Mouse (Mus musculus) left cerebral cortex, postnatal 10 days (tissue): ENCODE data around the gene Gm49337. TPM values are rescaled to one million over a fixed set of nuclear protein-coding genes. Genes with fewer than 3 reads are reported as not detected.

Experiments
- DNase-seq, 2 experiments: peaks; one replicate each; pipeline ENCODE4 v3.0.0; 2021 to 2022; ENCODE audit warnings: low spot score in 2 of 2, mixed read lengths in 1 of 2; ENCODE audit errors: extremely low spot score in 1 of 2
- intact Hi-C: fragments of 180-260 bp; cut with DNase I; formaldehyde crosslinking; loops from one replicate; pipeline ENCODE4 v1.15.1; 2025
- total RNA-seq, 2 experiments: library from RNA; stranded (reverse); gene quantifications; 2 replicates each; pipeline ENCODE4 v1.2.3; 2021

The Gm49337 gene
- total RNA-seq, 2 experiments from 2014 or later, result not detected

DNA sequence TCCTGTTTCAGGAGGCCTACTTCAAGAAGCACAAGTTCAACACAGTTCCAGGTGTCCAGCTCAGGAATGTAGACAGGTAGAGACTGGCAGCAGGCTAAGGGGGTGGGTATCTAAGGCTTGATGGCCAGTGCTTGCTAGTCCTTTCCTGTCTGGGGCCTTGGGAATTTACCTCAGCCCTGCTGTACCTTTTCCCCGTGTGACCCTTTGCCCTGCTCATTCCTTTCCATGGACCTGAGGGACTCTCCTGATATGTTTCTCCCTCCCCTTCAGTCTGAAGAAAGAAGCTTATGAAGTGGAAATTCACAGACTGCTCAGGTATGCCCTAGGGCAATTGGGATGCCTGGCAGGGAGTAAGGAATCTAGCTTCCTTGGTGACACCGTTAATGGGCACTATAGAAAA lies 15.3 kb upstream of the Gm49337 start:
- no peak for DNase-seq
- intact Hi-C loops, result no loop called here

DNA sequence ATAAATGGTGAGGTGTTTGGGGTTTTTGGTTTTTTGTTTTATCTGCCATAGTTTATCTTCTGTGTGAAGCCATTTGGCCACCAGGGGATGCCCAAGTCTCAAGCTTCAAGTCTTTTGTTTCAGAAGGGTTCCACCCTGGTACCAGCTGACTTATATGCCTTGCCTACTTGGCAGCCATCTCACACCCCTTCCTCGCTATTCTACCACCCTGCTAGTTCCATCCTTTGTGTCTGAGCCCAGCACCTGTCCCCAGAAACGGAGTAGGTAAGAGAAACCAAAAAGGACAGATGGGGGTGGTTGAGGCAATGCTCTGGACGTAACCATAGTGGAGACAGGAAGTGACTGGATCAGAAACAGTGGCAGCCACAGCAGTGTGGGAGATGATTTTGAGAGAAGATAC lies 13.3 kb upstream of the Gm49337 start:
- intact Hi-C loops, result loop anchor here (10.0 kb wide), 1 partner anchor 145 kb away; no protein-coding TSS in a partner anchor
- DNase-seq, result peak; percentile 41 to 65

DNA sequence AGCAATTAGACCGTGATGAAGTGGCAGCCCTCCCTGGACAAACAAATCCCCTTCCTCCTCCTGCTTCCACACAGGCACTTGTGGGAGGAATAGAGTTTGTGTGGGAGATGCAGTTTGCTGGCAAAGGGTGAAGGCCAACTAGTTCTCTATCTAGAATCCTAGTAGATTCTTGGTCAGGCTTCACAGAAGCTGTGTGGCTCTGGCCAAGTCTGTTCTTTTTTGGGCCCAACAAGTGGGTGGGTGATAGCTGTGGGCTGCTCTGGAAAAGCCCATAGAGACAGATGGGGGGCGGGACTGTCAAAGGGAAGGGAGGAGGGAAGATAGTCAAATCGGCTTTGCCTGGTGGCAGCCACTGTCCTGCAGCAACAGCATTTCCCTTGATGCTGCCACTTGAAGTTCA lies 12.4 kb upstream of the Gm49337 start:
- intact Hi-C loops, result loop anchor here (10.0 kb wide), 1 partner anchor 144 kb away; no protein-coding TSS in a partner anchor
- peak; percentile 72 to 73 for DNase-seq

DNA sequence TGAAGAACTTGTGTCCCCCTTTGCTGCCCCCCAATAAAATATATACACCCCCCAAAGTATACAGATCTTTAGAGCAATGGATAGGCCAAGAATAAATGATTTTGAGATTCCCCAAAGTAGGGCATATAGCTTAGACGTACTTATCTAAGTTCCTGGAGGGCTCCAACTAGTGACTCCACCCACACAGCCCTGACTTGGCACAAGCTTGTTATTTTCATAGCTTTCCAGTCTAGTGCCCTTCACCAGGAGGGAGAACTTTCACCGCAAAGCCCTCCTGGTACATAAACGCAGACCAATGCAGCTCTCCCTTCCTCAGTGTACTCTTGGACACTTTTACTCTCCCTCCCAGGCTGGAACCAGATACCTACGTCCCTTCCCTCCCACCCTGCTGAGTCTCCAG lies 11.0 kb upstream of the Gm49337 start:
- intact Hi-C loops, result loop anchor here (10.0 kb wide), 1 partner anchor 143 kb away; no protein-coding TSS in a partner anchor
- no peak for DNase-seq

DNA sequence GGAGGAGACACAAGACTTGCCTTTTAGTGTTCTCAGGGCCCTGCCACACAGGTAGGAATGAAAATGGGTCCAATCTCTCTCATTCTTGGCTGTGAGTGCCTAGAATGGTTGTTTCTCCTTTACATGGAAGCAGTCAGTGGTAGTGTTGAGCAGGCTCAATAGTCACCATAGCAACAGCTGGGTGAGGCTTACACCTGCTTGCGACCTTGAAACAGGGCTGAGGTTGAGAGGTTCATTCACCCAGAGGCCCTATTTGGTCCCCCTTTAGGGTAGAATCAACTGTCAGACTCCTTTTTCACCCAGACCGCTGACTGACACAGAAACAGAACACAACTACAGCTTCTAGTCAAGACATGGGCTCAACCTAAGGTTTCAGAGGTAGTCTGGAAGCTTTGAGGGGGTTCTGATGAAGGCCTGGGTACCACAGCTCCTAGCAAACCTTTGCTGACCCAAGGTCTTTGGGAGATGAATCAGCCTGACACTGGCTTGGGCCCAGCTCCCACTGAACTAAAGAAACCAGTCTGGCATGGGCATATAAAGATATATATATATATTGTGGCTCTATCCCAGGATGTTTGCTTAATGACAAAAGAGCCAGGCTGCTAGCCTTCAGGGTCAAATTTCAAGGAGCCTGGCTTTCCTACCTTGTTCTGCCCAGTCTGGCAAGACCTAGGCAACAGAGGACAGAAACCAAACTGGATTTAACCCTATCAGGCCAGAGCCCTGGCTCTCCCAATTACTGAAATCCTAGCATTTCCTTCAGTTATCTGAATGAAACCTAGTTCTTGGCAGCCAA lies 8.2 kb upstream of the Gm49337 start:
- DNase-seq, result no peak
- intact Hi-C loops, result loop anchor here (10.0 kb wide), 1 partner anchor 140 kb away; no protein-coding TSS in a partner anchor

DNA sequence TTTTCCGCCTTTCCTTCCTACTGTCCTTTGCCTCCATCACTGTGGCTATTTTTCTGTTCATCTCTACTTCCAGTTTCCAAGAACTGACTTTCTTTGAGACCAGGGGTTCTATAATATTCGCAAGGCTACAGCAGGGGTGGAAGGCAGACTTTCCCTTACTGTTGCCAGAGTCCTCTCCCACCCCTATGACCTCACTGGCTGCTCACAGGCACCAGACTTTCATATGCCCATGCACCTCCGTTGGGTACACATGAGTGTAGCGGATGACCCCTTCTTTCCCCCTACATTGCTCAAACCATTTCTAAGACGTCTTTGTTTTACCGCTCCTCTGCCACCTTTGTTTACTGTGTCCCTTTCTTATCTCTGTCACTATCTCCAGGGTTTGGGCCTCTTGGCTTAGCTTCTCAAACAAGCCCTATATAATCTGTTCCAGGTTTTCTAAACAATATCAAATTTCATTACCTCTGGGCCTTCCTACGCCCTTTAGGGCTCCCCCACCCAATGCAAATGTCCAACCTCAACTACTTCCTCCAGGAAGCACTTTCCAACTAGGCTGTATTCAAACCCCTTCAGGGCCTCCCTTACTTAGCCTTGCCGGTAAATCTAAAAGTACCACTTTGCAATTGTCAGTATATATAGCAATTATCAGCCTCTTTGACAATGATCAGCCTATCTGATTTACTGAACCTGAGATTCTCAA lies 7.3 kb upstream of the Gm49337 start:
- intact Hi-C loops, result loop anchor here (10.0 kb wide), 1 partner anchor 139 kb away; no protein-coding TSS in a partner anchor
- no peak for DNase-seq

DNA sequence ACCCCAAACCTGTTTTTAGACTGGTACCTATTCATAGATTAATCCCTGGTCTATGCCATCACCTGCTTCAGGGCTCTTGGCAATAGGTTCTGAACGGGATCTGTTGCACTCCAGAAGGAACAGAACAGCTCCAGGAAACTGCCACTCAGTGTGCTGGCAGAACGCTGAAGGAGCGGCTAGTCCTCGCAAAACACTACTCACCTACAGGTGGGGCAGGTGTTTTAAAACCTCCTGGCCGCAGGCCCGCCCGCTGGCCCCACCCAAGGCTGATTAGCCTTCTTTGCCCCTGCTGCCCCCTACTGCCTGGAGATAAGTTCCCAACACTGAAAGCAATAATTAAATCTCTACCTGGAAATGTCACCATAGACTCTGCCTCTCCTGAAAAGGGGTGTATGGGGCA lies 5.8 kb upstream of the Gm49337 start, which contains the start of gene Tspan1:
TSS of gene Tspan1 (minus strand) at position 198 of the 400 bp plus-strand sequence.
- intact Hi-C loops, result loop anchor here (10.0 kb wide), 1 partner anchor 137 kb away; no protein-coding TSS in a partner anchor
- no peak for DNase-seq

DNA sequence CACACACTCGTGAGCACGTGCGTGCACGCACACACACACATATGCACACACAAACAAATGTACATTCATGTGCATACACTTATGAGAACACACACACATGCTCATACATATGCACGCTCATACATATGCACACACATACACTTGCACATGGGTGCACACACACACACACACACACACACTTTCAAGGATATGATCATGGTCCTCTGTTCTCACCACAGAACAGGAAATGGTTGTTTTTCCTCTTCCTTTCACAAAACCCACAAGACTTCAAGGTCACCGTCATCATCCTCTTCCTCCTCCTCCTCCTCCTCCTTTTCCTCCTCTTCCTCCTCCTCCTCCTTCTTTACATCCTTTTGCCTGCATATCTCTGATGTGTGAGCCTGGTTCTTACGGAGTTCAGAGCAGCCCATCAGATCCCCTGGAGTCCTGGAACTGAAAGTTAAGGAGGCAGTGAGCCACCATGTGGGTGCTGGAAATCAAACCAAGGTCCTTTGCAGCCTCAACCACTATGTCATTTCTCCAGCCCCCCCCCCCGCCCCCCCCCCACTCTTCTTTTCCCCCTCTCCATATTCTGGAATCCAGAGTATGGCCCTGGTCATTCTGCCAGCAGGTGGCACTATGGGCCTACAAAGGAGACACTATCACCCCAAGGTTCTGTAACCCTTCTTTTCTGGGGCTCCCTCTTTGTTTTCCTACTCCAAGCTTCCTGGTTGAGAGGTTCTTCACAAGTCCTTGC lies 4.4 kb upstream of the Gm49337 start:
- DNase-seq, result peak; percentile 62 to 87
- intact Hi-C loops, result loop anchor here (10.0 kb wide), 1 partner anchor 136 kb away; no protein-coding TSS in a partner anchor

DNA sequence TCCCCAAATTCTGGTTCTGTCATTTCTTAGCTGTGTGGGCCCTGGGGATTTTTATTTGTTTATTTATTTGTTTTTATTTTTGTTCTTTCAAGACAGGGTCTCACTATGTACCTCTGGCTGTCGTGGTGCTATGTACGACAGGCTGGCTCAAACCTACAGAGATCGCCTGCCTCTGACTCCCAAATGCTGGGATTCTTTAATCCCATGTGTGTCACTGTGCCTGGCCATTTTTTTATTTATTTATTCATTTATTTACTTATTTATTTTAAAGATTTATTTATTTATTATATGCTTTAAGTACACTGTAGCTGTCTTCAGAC lies 3.9 kb upstream of the Gm49337 start:
- intact Hi-C loops, result loop anchor here (10.0 kb wide), 1 partner anchor 135 kb away; no protein-coding TSS in a partner anchor
- DNase-seq, result no peak

DNA sequence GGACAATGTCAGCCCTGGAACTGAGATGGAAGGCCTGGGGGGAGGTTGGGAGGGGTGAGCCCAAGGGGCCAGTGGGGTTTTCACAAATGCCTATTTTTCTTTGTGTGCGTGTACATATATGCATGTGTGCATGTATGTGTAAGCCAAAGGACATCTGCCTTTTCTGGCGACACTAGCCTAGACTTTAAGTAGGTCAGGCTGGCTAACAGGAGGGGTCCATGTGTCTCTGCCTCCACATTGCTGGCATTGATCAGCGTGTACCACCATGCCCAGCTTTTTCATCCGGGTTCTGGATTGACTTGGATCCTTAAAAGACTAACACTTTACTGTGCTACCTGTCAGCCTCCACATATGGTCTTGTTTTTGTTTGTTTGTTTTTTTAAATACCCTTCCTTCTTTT lies 568 bp downstream of the Gm49337 start:
- no peak for DNase-seq
- intact Hi-C loops, result loop anchor here (10.0 kb wide), 1 partner anchor 231 kb away; no protein-coding TSS in a partner anchor

DNA sequence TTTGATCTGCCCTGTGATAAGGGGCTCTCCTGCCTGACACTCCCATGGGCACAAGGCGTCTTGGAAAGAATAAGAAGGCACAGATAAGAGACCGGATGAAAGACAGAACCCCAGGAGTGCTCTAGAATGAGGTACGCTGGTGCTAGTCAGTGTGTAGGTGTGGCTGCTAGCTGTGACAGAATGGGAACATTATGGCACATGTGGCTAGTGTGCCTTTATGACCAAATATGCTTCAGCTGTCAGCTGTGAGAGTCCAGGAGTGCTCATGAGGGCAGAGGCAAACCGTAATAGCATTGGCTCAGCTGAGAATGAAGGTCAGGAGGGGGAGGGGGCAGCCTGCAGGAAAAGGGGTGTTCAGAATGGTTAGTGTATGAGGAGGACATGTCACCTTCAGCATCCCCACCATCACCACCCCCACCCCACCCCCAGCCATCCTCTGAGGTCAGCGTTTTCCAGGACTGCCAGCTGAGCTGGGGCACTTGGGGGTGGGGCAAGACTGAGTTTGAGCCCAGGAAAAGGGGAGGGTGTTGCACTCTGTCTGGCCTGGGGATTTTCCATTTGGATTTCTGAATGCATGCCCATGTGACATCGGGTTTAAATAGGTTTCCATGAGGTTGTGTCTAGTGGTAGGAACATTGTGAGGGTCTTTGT lies 1.4 kb downstream of the Gm49337 start:
- intact Hi-C loops, result loop anchor here (5.0 to 10.0 kb wide), 2 partner anchors 48 to 230 kb away; partner anchors contain the start of gene Pik3r3

DNA sequence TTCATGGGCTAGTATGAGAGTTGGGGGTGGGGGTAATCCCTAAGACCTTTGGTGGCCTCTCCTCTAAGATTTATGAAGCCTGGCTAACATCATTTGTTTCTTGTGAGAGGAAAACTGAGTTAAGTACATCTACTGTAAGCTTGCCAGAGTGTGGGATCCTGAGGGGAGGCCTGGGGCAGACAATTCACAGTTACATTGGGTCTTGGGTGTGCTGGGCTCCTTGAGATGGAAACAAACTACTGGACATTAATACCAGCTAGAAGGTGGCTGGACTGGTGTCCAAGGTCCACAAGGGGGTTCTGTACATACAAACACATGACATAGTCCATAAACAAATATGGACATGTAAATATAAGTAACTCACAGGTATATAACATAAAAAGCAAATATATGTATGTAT lies 2.0 kb downstream of the Gm49337 start:
- intact Hi-C loops, result loop anchor here (5.0 to 10.0 kb wide), 2 partner anchors 47 to 230 kb away; partner anchors contain the start of gene Pik3r3
- no peak for DNase-seq

More for the DNA sequence above, 1.4 kb downstream of the Gm49337 start:
- no peak for DNase-seq

DNA sequence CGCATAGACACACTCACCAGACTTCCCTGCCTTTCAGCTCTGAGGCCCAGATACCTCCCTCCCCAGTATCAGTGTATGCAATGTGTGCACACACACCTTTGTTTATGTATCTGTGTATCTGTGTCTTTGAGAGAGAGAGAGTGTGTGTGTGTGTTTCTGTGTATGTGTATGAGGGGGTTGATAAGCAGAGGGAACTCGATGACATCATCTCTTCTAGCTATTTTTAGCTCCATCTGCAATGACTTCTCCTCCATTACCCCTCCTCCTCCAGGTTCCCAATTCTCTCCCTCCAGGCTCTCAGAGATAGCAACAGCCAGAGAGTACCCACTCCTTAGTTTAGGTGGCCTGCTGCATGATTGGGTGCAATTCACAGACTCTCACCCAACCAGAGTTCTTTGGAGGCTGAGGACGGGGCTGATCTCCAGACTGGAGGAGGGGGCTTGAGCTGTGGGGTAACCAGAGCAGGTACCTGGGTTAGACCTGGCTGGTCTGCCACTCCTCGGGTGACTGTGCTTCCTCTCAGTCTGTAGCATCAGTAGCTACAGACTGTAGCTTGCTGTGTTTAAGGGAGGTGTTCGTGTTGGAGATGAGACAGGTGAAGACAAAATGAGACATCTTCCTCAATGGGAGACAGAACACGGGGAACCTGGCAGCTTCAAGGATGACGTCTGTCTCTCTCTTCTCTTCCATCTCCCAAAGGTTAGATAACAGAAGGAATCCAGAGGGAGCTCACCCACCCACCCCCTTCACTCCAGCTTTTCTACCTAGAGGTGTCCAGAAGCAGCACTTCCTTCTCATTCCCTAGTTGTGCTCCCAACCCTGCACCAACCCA lies 2.7 kb downstream of the Gm49337 start:
- intact Hi-C loops, result loop anchor here (5.0 to 10.0 kb wide), 2 partner anchors 46 to 229 kb away; partner anchors contain the start of gene Pik3r3
- DNase-seq, result peak in 1 of 2 experiments; percentile 59

DNA sequence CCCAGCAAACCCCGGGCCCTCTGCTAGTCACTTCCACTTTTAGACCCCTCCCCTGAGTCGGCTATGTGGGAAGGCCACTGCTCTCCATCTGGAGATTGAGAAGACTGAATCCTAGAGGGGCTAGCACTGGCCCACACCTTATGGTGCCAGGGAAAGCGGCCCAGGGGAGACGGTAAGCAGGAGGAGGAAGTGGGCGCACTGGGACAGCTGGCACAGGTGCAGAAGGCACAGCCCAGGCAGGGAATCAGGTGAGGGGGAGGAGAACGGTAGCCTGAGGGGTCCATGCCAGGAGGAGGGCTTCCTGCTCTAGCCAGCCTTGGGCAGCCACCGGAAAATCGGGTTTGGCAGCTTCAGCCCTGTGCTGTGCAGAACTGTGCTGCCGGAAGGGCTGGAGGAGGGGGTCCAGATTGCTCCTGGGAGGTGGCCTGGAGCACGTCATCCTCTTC lies 3.4 kb downstream of the Gm49337 start:
- peak; percentile 76 to 89 for DNase-seq
- intact Hi-C loops, result loop anchor here (5.0 to 10.0 kb wide), 2 partner anchors 46 to 228 kb away; partner anchors contain the start of gene Pik3r3

DNA sequence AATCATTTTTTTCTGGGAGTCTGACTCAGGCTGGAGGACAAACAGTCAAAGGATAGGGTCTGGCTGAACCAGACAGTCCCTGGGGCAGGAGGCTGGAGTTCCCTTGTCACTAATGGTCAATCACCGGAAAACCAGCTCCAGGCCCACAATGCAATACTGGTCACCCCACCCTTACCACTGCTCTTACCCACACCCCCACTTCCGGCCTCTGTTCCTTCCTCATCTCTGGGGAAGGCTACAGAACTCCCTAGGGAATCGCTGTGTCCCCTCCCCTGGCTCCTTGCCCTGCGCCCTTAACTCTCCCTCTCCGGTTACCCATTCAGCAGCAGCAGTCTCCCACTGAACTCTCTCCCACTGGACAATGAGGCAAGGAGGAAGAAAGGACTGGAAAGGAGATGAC lies 4.0 kb downstream of the Gm49337 start:
- intact Hi-C loops, result loop anchor here (5.0 to 10.0 kb wide), 2 partner anchors 45 to 228 kb away; partner anchors contain the start of gene Pik3r3
- peak in 1 of 2 experiments; percentile 86 for DNase-seq

DNA sequence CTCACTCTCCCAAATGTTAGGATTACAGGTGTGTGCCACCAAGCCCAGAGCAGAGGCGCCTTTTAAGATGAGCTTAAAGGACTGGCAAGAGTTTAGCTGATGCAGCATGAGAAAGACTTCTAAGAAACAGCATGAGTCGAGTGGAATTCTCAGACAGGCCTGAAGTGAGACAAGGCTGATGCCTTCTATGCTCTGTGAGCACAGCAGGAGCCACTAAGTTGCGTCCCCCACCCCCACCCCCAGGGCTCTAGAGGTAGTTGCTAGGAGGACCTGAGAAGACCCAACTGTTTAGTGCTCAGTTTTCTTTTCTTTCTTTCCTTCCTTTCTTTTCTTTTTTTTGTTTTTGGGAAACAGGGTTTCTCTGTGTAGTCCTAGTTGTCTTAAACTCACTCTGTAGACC lies 8.9 kb downstream of the Gm49337 start:
- no peak for DNase-seq
- intact Hi-C loops, result no loop called here

DNA sequence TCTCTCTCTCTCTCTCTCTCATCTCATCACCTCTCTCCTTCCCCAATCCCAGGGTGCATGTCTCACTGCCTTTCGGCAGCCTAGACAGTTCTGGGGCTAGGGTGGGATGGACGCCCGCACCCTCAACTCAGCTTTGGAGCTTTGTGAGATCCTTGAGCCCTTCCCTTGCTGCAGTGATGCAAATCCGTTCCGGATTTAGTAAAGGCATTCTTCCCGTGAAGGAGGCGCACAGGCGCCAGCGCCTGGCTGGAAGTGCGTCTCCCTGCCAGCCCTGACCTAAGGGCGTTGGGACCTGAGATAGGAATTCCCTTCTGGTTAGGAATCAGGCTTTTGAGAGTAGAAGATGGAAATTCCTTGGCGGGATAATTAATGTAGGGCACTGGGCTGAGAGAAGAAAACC lies 9.6 kb downstream of the Gm49337 start:
- intact Hi-C loops, result no loop called here
- DNase-seq, result peak in 1 of 2 experiments; percentile 55
